Mouse (Mus musculus) cortical plate, adult 2 months (tissue): Measurements from ENCODE around the gene Bpnt1.

Experiments used
- CTCF ChIP-seq: fragments of 200-500 bp; IDR thresholded peaks from 2 replicates; pipeline ENCODE4 v1.5.1; 2011; ENCODE audit warnings: mild to moderate bottlenecking, control low read depth, low read length; ENCODE audit not compliant: insufficient read depth; ENCODE audit errors: extremely low read depth
- POLR2A ChIP-seq: fragments of 200-500 bp; IDR thresholded peaks from 2 replicates; pipeline ENCODE4 v1.6.1; 2011; ENCODE audit warnings: mild to moderate bottlenecking, low read length, control low read depth; ENCODE audit not compliant: insufficient read depth; ENCODE audit errors: extremely low read depth

DNA sequence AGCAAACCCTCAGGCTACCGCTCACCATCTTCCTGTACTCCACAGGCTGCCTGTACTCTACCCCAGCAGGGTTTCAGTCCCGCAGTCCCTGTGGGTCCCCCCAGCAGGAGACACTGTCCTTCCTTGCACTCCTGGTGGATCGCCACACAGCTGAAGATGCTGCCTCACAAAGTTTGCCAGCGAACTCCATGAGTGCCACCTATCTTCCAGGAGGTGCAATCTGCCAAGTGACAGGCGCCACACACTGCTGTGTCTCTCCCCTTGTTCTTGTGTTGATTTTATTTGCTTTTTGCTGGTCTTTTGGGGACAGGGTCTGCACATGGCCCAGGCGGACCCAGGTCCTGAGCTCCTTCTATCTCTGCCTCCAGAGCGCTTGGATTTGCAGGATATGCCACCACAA, 35.1 kb upstream of the Bpnt1 start:
- TF ChIP-seq POLR2A: no peak
- no peak for TF ChIP-seq CTCF
